Mouse (Mus musculus) adrenal gland, postnatal 36 days (tissue): Measurements from ENCODE around the gene Gp1bb. TPM values are rescaled to one million over a fixed set of nuclear protein-coding genes. Genes with fewer than 3 reads are reported as not detected.
A peak's percentile ranks its signal among the peaks of the same experiment; 100 is the strongest.

ENCODE experiments used
- DNase-seq, 2 experiments: peaks; one replicate each; pipeline ENCODE4 v3.0.0; 2021; ENCODE audit warnings: mixed read lengths in 1 of 2
- total RNA-seq, 2 experiments: library from RNA; stranded (reverse); gene quantifications; 2 replicates each; pipeline ENCODE4 v1.2.3; 2021

The Gp1bb gene
- total RNA-seq, 2 experiments from 2014 or later, result 0.60 TPM; not detected in 1

GRCm38 (mm10) chr16:18628948-18629340, 6.7 kb upstream of the Gp1bb start:
- no peak for DNase-seq

DNA sequence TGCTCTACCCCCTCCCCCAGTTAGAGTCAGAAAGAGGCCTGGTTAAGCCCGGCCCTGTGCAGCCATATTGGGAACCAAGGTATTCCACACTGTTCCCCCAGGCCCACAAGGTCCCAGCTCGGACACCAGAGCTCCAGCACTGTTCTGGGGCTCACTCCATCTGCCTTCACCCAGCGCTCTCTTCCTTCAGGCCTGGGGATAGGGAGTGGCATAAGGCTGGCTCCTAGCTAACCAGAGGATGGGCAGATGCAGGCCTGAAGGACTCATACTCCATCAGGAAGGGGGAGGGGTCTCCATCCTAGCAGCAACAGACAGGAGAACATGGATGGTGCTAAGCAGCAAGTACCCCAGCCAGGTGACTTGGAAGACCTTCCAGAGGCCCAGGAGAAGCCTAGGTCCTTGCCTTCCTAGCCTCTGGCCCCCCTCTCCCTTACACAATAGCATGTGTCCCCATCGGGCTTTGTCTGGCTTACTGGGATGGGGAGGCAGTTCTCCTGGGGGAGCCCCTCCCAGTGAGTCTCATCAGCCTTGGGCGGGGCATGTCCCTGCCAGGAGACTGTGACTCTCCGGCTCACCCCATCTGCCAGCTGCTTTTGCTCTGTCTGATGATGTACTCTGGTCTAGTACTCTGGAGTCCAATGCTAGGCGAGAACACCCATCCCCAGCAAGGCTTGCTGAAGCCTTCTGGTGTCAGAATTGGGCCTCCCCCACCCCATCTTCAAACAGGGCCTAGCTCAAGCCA, 6.2 kb upstream of the Gp1bb start:
- DNase-seq, result no peak

DNA sequence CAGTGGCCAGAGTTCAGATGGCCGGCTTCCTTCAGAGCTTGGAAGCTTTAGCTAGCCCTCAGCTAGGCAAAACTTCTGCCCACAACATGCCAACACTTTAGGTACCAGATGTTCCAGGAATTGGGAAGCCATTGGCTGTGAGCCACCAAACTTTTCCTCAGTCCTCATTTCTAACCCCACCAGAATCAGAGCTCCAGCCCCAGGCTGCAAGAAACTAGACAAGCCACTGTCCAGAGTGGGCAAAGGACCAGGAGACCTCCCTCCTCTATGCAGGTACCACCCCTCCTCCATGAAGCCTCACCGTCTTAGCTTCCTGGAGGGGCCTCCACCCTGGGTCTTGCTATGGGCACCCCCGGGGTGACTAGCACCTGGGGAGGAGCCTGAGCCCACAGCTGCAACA, 5.0 kb upstream of the Gp1bb start:
- DNase-seq, result no peak

DNA sequence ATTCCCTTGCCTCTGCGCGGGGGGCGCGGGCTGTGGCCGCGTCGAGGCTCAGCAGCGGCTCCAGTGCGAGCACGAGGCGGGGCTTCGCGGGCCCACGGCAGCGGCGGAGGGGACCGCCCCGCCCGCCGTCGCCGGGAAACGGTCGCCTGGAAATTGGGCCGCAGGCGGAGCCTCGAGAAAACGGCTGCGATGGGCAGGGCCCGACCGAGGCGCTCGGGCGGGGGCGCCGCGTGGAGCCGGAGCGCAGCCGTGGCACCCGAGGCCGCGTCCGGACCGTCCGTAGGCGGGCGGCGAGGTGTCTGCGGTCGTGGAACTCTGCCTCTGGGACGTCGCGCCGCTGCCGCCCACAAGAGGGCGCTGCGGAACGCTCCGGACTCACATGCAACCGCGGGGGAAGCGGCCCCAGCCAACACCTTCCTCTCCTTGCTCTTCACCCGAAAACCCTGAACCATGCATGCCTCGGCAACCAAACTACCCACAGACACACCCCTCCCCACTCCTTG, 4.2 kb upstream of the Gp1bb start, which contains the start of gene Gm49601:
TSS of gene Gm49601 (minus strand) at position 52 of the 503 bp plus-strand sequence.
- peak; percentile 88 to 89 for DNase-seq

GRCm38 (mm10) chr16:18625791-18626311, 3.6 kb upstream of the Gp1bb start:
- DNase-seq, result peak; percentile 16 to 25

DNA sequence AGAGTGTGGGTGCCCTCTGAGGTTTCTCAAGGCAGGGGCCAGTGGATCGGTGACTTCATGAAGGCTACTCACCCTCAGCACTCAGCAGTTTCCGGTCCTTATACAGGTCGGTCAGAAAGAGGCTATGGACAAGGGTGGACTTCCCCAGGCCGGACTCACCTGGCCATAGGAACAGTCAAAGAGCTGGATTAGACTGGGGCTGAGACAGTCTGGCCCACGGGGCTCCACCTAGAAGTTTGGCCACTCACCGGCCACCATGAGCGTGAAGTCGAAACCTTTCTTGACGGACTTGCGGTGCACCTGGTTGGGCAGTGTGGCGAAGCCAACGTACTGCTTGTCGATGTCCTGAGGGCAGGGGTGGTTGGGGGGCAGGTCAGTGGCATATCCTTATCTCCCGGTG, 2.9 kb upstream of the Gp1bb start:
- DNase-seq, result no peak

DNA sequence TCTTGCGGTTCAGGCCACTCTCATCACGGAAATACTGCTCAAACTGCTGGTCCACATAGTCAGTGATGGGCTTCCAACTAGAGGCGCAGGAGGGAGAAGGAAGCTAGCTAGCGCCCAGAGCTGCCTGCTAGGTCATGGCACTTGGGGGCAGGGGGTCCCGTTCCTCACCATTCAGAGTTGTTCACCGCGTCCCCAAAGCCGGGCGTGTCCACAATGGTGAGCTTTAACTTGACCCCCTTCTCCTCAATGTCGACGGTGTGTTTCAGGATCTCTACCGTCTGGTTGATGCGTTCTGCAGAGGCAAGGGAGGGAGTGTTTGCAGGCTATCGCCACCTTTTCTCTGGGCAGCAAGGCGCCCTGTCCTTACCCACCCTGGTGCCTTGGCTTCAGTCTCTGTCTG, 2.4 kb upstream of the Gp1bb start:
- no peak for DNase-seq

DNA sequence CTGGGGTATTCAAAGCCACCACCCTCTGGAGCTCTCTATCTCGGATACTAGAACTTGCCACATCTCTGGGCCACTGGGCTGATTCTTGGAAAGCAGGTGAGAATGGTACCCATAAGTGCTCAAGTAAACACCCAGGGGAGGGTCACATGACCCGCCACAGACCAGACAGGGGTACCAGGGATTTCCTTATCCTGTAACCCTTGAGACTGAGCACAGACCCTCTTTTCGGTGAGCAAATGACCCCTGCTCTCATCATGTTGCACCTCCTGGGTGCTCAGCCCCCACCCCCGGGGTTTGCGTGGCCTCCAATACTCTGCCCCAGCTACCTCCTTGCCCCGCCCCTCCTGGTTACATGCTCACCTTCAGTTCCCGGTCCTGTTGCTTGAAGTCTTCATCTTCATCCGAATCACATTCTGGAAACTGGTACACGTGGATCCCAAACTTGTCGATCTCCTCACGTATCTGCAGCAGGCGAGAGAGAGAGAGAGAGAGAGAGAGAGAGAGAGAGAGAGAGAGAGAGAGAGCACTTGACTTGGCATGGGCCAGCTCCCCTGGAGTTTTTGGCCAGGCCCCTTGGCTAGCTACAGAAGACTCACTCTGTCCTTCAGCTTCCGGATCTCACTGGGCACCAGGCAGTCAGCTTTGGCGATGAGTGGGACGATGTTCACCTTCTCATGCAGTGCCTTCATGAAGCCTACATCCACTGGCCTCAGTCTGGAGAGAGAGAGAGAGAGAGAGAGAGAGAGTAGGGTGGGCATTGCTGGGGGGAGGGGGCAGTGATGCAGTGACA, 1.7 kb upstream of the Gp1bb start:
- DNase-seq, result no peak

- no peak for DNase-seq
These were observed 930 bp upstream of the Gp1bb start for GRCm38 (mm10) chr16:18622916-18623750.

- DNase-seq, result peak in 1 of 2 experiments; percentile 13
These were observed 721 bp downstream of the Gp1bb start for GRCm38 (mm10) chr16:18621362-18622001.

DNA sequence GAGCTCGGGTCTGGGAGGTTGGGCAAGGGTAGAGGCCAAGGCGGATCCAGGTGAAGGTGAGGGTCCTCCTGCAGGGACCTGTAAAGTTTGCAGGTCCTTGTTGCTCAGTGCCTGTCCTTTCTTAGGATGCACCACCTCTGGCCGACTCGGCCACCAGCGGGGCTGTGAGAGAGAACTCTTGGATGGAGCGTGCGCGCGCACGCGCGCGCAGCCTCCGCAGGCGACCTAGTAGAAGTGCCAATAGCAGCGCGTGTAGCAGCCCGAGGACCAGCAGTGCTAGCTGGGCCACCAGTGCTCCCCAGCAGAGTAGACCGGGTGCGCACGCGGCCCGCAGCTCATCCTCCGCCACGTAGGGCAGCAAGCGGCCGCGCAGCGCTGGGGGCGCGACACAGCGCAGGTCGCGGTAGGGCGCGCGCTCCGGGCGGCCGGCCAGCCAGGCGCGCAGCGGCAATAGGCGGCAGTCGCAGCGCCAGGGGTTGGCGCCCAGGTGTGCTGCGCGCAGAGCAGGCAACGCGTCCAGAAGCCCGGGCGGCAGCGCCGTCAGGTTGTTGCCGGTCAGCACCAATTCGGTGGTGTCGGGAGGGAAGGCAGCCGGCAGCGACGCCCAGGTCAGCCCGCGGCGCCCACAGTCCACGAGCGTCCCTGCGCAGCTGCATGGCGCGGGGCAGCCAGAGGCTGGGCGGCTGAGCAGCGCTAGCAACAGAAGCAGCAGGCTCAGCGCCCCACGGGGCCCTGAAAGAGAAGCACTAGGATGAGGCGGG, 1.4 kb downstream of the Gp1bb start:
- peak; percentile 7 to 25 for DNase-seq

DNA sequence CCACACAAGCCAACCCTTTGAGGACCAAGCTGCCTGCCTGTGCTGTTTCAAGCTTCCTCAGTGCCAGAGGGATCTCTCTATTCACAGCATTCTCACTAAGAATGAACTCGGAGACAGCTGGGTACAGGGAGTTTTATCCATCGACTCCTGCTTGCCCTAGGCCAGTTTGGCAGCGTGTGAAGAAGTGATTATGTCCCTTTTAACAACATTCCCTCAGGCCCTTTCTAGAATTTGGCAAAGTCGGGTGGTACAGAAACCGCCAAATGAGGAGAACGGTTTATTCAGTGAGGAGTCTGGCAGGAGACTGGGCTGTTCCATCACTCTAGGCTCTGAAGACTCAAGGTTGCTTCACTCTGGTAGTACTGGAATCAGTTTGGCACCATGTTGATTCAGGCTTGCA, 2.0 kb downstream of the Gp1bb start:
- no peak for DNase-seq

GRCm38 (mm10) chr16:18619110-18619509, 3.1 kb downstream of the Gp1bb start:
- no peak for DNase-seq

DNA sequence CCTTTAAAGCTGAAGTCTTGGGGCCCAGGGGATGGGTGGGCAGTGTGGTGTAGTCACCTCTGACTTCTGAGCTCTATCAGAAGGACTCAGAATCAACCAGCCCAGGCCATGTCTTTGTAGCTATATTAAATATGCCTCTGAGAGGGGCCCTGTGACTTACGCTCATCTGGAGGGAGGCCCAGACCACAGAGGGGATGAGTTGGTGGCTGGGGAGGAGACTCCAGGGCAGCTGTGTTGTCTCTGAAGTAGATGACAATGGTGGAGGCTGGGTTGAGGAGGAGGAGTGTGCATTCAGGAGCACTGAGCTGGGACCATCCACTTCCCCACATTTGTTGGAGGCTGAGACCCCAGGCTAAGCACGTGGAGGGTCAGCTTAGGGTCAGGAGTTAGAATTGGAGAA, 3.9 kb downstream of the Gp1bb start:
- DNase-seq, result no peak

- peak; percentile 89 to 91 for DNase-seq
These were observed 4.7 kb downstream of the Gp1bb start for GRCm38 (mm10) chr16:18617370-18618065.

- DNase-seq, result no peak
These were observed 8.9 kb downstream of the Gp1bb start for GRCm38 (mm10) chr16:18613301-18613700.

- DNase-seq, result no peak
These were observed 10.5 kb downstream of the Gp1bb start for GRCm38 (mm10) chr16:18611752-18612151.

GRCm38 (mm10) chr16:18609099-18609498, 13.1 kb downstream of the Gp1bb start:
- no peak for DNase-seq

DNA sequence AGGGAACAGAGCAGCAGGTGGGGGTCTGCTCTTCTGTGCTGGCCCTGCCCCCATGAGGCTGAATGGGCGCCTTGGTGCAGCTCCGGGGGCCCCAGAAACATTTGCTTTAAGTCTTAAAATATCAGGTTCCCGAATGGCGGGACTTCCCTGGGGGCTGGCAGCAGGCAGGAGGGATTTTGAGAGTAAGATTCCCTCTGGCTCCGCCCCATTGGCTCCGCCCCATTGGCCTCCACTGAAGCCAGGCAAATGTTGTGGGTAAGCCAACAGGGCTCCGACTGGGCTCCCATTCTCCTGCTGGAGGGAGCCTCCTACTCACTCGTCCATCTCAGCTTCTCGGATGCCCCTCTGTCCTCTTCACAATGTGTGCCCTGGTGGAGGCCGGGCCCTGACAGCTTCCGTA, 14.0 kb downstream of the Gp1bb start:
- peak in 1 of 2 experiments; percentile 34 for DNase-seq

DNA sequence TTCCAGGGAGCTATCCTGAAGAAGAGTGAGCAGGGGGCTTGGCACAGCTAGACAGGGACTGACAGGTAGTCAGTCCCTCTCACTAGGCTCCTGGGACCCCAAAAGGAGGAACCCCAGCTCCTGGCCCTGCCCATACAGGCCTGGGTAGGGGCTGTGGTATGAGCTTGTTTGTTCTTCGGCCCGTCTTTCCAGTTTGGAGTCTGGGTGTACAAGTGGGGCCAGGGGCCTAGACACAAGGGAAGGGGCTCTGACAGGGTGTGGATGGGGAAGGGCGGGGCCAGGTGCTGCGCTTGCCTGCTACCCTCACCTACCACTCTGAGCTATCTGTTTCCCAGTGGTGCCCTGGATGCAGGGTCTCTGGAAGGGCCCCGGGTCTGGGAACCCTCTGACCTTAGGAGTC, 16.5 kb downstream of the Gp1bb start:
- no peak for DNase-seq
